Mouse (Mus musculus) erythroid progenitor cell, adult 5-6 weeks (primary cell): ENCODE measurements around the gene Sowaha. TPM values are rescaled to one million over a fixed set of nuclear protein-coding genes. Genes with fewer than 3 reads are reported as not detected.

Experiments
- ATAC-seq: replicated peaks from 2 replicates; pipeline ENCODE4 v1.8.0; 2016; ENCODE audit warnings: moderate number of reproducible peaks, mild to moderate bottlenecking, moderate TSS enrichment, inconsistent platforms; ENCODE audit not compliant: poor library complexity, low FRiP score, severe bottlenecking
- total RNA-seq, 2 experiments: library from RNA; stranded (forward) in 1 of 2; stranded (reverse) in 1 of 2; fragments of 150-400 nt in 1 of 2; fragments of 186-747, 209-891 nt in 1 of 2; gene quantifications; 2 replicates each; pipeline versions ENCODE4 v1.2.3 to v1.2.4; 2015 to 2017; ENCODE audit warnings: low replicate concordance in 2 of 2

Sowaha gene
- total RNA-seq, 2 experiments from 2014 or later: 36.8 to 42.8 TPM

GRCm38 (mm10) chr11:53478383-53479170 lies 1.5 kb downstream of the Sowaha start:
- no peak for ATAC-seq

- no peak for ATAC-seq
These were observed 2.2 kb downstream of the Sowaha start for GRCm38 (mm10) chr11:53477833-53478232.

- ATAC-seq: no peak
These were observed 4.5 kb downstream of the Sowaha start for GRCm38 (mm10) chr11:53475620-53476019.

- no peak; the same call in 1 of the 2 replicates for ATAC-seq
These were observed 7.4 kb downstream of the Sowaha start for GRCm38 (mm10) chr11:53472709-53473108.

- peak; percentile 95 for ATAC-seq
These were observed 9.9 kb downstream of the Sowaha start, which contains the start of gene Gm9837 for GRCm38 (mm10) chr11:53469968-53470695. Gm9837 (minus strand) TSS chr11:53470479.

GRCm38 (mm10) chr11:53469294-53469967 lies 10.6 kb downstream of the Sowaha start:
- no peak for ATAC-seq

- ATAC-seq: peak; percentile 40; the same call in 1 of the 2 replicates
These were observed 13.7 kb downstream of the Sowaha start for GRCm38 (mm10) chr11:53466231-53466971.

- no peak for ATAC-seq
These were observed 16.3 kb downstream of the Sowaha start for GRCm38 (mm10) chr11:53463551-53464424.

- ATAC-seq: no peak
These were observed 18.3 kb downstream of the Sowaha start for GRCm38 (mm10) chr11:53461727-53462126.

GRCm38 (mm10) chr11:53460192-53460591 lies 19.9 kb downstream of the Sowaha start:
- ATAC-seq: no peak

GRCm38 (mm10) chr11:53458996-53459395 lies 21.1 kb downstream of the Sowaha start:
- ATAC-seq: no peak

- no peak for ATAC-seq
These were observed 22.6 kb downstream of the Sowaha start for GRCm38 (mm10) chr11:53457372-53457954.

- no peak for ATAC-seq
These were observed 23.4 kb downstream of the Sowaha start, which contains the start of the genes Gm10447 and Shroom1 for GRCm38 (mm10) chr11:53456474-53457371. Gm10447 (minus strand) TSS chr11:53457110. Shroom1 (plus strand) TSS chr11:53457205.

- no peak for ATAC-seq
These were observed 27.0 kb downstream of the Sowaha start for GRCm38 (mm10) chr11:53453031-53453430.

GRCm38 (mm10) chr11:53452396-53452795 lies 27.7 kb downstream of the Sowaha start:
- ATAC-seq: no peak

- no peak for ATAC-seq
These were observed 28.7 kb downstream of the Sowaha start for GRCm38 (mm10) chr11:53451361-53451760.

GRCm38 (mm10) chr11:53450070-53450705 lies 29.9 kb downstream of the Sowaha start:
- ATAC-seq: no peak
